Mouse (Mus musculus): ENCODE measurements around the gene Disp1.

DNA sequence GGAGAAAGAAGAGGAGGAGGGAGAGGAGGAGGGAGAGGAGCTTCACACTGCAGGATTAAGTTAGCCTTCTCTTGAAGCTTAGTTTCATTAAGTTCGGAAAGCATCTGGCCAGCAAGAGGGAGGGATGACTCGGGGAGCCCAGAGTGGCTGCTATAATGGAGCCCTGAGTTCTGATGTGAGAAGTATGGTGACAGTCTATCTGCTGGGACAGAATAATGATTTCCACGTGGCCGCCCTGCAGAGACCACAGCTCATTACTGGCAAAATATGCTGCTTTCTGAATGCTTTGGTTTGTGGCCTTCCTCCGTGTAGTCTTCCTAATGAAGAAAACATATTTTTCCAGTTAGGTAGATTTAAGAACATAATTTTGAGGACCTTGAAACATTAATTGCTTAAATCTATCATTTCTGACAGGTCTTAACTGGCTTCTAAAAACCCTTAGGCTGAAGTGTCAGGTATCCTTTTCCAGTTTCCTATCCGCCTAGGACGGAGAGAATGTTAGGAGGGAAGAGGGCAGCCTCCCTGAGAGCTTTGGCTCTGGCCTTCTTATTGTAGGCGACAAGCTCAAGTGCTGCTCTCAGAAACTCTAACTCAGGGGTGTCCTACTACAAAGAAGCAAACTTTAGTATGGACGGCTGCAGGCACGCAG is 32.2 kb downstream of the Disp1 start:
- TF ChIP-seq CTCF (IDR thresholded peaks at IDR 0.05; ENCODE audit: low read depth, low read length) (no peak), POLR2A (IDR thresholded peaks at IDR 0.05; ENCODE audit: extremely low read depth, insufficient read depth, low read length) (no peak)
